Mouse (Mus musculus): ENCODE results near the gene Fam170b. TPM values are rescaled to one million over a fixed set of nuclear protein-coding genes. Genes with fewer than 3 reads are reported as not detected.

The Fam170b gene
- polyA plus RNA-seq, 1 experiment: 0.18 TPM

Other genes with a start within 250 kb of the Fam170b start
- not detected in 2 replicates for gene Prrxl1, start 234.6 kb upstream of the Fam170b start, polyA plus RNA-seq (2012; rRNA removed)
- 0.30 and 0.35 TPM in 2 replicates for gene 3425401B19Rik, start 148.7 kb upstream of the Fam170b start, polyA plus RNA-seq (2012; rRNA removed)
- gene Tmem273, start 48.0 kb upstream of the Fam170b start, polyA plus RNA-seq (2012; rRNA removed): 2.8 and 3.9 TPM in 2 replicates
- gene Vstm4, start 22.8 kb downstream of the Fam170b start, polyA plus RNA-seq (2012; rRNA removed): 5.0 and 6.6 TPM in 2 replicates
- gene Lrrc18, start 157.4 kb downstream of the Fam170b start, polyA plus RNA-seq (2012; rRNA removed): 3.7 and 6.6 TPM in 2 replicates

Data from gonadal fat pad, adult 2 months (tissue).